Mouse (Mus musculus) frontal cortex, postnatal 14 days (tissue): ENCODE results near the gene 9530077C05Rik.
"Not testable (repeated sequence)": the region's sequence is repeated elsewhere in the genome, so short reads cannot be mapped to it uniquely, and the experiment has no call there.

ENCODE experiments used
- DNase-seq, 2 experiments: peaks; one replicate each; pipeline ENCODE4 v3.0.0; 2022; ENCODE audit warnings: low spot score in 2 of 2

9530077C05Rik gene

DNA sequence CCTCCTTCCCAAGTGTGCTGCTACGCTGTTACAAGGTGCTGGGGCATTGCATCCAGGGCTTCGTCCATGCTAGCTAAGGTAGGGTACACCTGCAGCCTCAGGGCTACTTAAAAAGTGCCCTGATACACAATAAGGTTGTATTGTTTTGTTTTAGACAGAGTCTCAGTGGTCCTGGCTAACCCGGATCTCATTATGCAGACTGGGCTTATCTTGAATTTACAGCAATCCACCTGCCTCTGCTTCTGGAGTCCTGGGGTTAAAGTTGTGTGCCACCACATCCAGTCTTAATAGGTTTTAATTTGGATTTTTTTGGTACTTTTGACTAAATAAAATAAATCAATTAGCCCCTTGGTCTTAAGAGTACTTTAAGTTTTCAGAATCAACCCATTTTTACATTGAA, 8.6 kb downstream of the 9530077C05Rik start:
- DNase-seq: no peak

DNA sequence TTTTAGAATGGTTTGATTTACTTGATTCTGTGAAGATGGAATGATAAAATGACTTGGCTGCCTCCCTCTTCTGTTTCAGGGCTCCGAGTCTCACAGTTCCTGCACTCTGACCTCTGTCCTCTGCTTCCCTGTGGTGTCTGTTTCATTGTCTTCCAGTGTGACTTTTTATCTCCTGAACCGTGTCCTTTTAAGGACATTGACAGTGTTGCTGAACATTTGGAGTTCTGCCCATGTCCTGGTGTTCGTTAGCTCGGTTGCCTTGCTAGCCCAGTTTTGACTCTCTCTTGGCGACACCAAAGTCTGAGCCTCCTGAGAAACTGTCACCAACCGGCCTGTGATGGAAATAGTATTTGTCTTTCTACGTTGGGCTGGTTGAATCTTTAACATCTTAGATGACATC, 9.2 kb downstream of the 9530077C05Rik start:
- no peak for DNase-seq

DNA sequence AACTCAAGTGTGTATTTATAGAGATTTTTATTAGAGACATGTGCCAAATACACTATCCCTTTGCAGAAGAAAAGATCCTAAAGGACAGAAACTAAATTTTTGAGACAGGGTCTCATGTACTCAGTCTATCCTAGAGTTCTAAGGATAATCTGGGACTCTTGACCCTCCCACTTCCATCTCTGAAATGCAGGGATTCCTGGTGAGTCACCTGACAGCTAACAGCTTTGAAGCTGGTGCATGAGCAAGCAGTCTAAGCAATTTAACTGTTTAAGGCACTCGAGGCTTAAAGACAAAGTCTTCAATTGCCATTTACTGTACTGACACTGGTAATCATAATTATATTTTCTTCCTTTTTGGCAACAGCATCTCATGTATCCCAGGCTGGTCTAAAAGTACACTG, 11.2 kb downstream of the 9530077C05Rik start:
- DNase-seq: no peak

DNA sequence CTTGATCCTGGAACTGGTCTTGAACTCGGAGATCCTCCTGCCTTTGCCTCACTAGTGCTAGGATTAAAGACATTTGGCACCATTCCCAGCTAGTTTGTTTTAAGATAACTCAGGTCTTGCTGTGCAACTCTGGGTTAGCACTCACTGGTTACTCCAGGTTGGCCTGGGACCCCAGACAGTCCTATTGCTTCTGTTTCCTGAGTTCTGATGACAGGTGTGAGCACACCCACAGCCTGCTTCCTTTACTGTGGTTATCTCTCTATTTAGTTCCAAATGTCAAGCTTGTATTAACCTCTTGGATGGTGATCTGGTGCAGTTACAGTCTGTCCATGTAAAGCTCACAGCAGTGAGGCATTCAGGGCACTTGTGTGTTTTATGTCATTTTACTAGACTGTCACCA, 12.2 kb downstream of the 9530077C05Rik start:
- DNase-seq: no peak

DNA sequence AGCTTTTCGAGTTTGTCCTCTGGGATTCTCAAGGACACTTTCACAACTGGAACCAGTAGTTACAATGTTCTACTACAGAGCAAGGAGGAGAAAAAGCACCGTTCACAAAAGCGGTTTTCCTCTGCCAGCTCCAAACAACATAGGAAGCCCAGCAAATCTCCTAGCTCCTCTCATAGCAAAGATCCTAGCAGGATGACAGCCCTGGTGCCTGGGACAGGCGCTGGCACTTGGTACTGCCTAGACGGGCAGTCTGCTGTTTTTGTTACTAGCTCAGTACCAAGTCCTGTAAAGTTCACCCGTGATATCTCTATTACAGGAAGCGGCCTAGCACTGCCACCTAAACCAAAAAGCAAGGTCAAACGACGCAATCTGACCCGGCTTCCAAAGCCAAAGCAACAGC, 12.9 kb downstream of the 9530077C05Rik start:
- DNase-seq: no peak

DNA sequence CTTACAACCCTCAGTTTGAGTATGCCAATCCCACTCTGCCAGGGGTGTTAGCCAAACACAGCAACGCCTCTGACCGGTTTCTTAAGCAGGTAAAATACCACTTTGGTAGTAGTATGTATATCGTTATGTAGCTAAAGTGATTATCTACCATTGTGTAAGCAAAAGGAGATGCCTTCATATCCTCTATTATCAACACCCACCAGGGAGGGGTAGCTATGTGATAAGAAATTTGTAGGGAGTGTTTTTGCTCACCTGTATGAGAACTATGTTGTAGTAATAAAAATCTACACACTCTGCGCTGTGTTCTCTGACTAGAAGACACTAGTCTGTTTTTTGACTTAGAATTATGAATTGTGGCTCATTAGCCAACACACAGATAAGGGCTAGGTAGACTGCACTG, 13.4 kb downstream of the 9530077C05Rik start:
- no peak for DNase-seq

DNA sequence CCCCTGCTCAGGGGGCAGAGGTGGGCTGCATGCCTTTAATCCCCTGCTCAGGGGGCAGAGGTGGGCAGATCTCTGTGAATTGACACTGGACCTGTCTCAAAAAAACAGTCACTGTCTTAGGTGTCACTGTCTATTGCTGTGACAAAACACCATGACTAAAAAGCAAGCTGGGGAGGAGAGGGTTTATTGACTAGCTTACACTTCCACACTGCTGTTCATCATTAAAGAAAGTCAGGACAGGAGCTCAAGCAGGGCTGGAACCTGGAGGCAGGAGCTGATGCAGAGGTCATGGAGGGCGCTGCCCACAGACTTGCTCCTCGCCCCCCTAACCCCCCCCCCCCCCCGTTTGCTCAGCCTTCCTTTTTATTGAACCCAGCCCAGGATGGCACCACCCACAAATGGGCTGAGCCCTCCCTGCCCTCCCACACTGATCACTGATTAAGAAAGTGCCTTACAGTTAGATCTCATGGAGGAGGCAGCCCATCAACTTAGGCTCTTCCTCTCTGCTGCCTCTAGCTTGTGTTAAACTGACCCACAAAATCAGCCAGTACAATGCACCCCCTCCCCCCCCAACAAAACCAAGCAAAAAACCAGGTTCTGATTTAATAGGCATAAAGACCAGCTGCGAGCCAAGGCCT, 16.8 kb downstream of the 9530077C05Rik start:
- DNase-seq: no peak

DNA sequence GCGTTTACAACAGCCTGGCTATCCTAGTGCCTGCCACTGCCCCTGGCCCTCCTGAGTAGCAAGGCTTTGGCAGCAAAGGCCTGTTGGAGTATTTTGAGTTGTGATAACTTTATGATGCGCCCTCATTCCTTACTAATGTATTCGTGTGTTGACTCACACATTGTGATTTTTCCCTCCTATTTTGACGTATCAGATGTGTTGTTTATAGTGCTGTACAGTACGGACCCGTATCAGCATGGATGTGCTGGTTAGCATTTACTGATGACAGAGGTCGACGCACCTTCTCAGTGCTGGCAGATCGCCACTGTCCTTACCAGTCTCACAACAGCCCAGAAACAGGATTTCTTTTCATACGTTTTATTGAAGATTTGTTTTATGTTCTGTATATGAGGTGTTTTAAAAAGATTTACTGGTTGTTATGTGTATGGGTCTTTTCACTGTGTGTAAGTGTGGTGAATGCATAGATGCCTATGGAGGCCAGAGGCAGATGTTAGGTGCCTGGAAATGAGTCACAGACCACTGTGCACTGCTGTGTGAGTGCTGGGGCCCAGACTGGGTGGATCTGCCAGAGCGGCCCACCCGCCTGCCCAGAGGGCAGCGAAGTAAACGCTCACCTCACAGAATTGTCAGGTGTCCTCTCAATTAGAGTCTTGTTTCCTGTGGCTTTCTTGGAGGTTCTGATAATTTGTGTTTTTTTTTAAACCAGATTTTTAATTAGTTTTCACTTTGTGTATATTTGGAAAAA, 17.5 kb downstream of the 9530077C05Rik start:
- no peak for DNase-seq

DNA sequence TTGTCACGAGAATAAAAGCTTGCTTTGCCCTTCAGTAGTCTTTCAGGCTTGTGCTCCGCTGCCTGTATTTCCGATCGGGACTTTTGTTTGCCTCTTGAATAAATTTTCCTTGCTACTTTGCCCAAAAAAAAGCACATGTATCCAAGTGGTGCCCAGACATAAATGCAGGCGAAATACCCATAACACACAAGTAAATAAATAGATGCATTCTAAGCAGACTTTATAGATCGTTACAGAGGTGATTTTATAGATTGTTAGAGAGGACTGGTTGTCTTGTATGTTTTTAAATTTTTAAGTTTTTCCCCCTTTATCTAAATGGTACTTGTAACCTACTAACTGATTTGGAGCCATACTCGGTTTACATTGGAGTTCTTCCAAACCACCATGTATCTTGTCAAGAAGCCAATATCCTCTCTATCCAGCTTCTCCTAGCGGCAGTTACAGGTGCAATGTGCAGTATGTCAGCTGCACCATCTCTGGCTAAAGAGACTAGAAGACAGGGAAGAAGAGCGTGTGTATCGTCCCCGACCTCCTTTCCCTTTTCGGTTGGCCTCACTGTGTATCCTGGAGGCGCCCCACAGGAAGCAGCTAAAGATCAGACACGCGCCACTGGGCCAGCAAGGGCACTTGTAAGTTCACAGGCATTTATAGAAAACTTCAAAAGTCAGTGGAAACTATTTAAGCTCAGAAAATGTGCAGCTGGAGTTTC, 18.4 kb downstream of the 9530077C05Rik start:
- DNase-seq: no peak

DNA sequence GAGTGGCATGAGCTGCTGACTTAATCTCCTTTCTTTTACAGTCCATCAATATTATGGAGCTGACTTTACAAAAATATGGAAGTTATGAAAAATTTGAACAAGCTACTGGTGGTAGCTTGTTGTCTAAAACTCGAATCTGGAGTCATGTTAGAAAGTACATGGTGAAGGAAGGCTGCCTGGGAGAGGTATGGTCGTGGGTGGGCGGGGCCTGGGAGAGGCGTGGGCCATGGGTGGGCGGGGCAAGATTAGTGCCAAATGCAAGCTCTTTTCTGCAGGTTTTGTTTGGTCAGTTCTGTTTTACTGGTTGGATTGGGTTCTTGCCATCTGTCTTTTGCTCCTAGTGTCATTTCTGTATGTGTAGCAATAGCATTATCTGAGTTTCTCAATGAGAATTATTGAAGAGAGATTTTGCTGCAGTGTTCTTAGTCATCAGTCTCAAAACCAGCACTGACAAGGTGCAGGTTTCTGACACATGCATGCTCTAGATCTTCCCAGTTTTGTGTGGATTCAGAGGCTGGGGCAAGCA, 19.1 kb downstream of the 9530077C05Rik start:
- DNase-seq: no peak

DNA sequence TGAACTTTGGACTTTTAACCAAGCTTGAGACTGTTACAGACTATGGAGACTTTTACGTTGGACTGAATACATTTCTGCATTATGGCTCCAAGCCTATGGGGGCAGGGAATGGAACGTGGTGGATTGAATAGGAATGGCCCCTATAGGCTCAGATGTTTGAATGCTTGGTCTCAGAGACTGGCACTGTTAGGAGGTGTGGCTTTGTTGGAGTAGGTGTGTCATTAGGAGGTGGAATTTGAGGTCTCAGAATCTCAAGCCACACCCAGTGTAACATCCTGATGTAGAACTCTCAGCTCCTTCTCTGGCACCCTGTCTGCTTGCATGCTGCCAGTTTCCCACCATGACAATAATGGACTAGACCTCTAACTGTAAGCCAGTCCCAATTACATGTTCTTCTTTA, 21.9 kb downstream of the 9530077C05Rik start:
- no peak for DNase-seq

DNA sequence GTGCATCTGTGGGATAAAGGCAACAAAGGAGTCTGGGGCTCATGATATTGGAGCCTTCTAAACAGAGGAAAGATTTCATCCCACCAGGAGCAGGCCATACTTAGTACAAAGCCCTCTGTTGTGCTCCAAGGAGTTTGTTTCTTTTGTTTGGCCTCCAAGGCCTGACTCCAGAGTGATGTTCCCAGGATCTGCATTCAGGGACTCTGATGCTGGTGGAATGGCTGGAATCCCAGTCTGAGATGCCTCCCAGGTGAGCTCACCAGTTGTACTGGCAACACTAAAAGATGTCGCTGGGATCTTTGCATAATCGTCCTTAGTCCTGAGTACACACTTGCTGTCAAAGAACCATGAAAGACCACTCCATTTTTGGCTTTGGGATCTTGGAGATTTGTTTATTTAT, 22.8 kb downstream of the 9530077C05Rik start:
- DNase-seq: no peak

DNA sequence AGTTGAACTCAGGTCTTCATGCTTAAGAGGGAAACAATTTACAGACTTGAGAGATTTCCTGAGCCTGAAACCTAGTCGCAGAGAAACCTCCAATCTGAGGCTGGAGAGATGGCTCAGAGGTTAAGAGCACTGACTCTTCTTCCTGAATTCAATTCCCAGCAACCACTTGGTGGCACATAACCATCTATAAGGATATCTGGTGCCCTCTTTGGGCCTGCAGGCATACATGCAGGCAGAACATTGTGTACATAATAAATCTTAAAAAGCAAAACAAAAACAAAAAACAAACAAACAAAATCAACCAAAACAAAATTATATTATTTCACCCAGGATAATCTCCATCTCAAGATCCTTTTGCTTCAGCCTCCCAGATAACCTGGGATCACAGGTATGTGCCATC, 27.5 kb downstream of the 9530077C05Rik start:
- DNase-seq: no peak

DNA sequence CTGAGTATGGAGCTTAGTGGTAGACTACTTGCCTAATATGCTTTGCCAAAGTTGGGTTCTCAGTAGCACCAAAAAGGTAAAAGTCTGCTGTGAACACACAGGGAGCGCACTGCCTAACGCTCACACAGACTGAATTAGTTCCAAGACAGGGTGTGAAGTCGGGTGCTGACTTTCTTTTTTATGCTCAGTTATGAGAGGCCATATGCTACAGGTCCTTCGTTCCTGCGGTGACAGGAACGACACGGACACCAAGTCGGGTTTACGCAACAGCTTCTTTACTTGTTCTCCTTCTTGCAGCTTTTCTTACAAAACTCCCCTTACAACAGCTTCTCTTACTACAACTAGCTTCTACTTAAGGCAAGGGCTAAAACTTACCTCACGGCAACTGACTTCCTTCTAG, 31.8 kb downstream of the 9530077C05Rik start:
- DNase-seq: no peak

DNA sequence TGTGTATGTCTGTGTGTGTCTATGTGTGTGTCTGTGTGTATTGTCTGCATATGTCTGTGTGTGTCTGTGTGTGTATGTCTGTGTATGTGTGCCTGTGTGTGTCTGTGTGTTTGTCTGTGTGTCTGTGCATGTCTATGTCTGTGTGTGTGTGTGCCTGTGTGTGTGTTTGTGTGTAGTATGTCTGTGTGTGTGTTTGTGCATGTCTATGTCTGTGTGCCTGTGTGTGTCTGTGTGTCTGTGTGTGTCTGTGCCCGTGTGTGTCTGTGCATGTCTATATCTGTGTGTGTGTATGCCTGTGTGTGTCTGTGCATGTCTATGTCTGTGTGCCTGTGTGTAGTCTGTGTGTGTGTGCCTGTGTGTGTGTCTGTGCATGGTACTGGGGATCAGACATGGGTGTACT, 33.8 kb downstream of the 9530077C05Rik start:
- no peak for DNase-seq

DNA sequence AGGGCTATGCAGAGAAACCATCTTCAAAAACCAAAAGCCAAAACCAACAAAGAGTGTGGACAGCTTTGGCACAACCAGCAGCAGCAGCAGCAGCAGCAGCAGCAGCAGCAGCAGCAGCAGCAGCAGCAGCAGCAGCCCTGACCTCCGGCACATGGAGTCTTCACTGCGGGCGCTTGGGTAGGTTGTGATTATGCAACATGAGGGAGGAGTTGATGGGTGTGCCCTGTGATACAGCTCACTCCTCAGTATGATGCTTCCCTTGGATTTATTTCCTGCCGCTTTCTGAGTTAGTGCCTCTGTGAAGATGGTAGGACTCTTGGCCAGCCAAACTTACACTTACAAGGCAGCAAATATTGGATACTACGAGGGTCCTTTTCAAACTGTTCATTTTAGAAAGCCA, 35.9 kb downstream of the 9530077C05Rik start:
- no peak for DNase-seq

DNA sequence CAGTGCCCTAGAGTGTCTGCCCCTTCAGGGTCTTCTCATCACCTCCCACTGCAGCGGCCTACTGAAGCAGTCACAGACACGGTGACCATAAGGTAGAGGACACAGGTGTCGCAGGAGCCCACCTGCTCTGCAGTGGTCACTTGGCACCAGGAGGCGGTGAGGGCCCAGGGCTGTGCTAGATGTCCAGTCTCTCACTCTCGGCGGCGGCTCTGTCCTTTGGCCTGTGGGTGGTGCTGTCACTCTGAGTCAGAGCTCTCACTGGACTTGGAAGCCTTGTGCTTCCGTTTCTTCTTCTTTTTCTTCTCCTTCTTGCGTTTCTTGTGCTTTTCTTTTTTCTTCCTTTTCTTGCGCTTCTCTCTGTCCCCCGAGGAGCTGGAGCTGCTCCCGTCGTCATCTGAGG, 37.1 kb downstream of the 9530077C05Rik start:
- no peak for DNase-seq

DNA sequence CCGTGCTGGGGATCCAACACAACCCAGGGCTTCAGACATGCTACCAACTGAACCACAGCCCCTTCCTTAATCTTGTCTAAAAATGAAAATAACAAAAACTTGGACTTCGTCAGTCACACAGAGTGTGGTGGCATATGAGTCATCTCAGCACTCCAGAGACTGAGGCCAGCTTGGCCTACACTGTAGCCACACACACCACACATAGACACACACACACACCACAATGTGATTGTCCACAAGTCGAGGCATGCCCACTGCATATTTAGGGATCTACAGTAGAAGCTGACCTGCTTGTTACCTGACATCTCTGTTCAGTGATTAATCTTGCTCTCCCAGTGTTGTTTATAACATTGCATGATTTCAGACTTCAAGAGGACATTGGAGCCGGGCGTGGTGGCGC, 37.9 kb downstream of the 9530077C05Rik start:
- no peak for DNase-seq

DNA sequence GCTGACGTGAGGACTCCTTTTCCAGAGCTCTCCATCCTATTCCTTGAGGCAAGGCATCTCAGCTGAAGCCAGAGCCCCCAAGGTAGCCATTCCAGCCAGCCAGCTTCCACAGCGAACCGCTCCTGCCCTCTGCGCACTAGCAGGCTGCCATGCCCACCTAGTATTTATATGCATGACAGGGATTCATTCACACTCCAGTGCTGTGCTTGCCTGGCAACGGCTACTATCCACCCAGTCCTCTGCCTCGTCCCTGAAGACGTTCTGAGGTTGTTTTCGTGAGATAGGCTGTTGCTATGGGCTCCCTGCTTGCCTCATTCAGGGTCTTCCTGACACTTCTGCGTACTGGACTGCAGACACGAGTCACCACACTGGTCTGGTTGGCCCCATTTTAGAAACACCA, 41.4 kb downstream of the 9530077C05Rik start:
- DNase-seq: no peak

DNA sequence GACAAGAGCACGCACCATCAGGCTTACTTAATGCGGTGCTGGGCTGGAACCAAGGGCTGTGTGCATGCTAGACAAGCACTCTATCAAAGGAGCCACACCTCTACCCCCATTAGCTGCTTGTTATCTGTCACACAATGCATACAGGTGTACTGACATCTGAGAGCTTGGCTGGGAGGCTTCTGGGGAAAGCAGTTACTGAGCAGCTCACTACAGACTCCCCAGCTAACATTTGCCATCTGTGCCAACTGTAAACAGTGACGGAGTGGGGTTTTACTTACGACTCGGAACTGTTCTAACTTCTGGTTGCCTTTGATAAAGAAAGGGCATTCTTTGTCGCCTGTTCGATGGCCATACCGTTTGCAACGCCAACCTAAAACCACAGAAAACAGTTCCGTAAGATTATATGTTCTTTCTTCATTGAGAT, 42.2 kb downstream of the 9530077C05Rik start:
- no peak for DNase-seq

DNA sequence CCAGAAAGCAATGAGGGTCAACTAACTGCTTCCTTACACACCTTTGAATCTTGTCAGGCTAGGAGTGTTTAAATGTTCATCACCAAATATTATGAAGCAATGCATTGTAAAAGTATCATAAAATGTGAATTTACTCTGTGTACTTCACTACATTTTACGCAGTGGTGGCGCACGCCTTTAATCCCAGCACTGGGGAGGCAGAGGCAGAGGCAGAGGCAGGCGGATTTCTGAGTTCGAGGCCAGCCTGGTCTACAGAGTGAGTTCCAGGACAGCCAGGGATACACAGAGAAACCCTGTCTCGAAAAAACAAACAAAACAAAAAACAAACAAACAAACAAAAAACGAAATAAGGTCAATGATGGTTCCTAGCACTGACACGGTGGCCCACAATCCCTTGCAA, 42.7 kb downstream of the 9530077C05Rik start, which contains the start of gene Gm17545:
Gene Gm17545 (plus strand): TSS at position 301 of the 400 bp plus-strand sequence.
- not testable (repeated sequence) for DNase-seq

DNA sequence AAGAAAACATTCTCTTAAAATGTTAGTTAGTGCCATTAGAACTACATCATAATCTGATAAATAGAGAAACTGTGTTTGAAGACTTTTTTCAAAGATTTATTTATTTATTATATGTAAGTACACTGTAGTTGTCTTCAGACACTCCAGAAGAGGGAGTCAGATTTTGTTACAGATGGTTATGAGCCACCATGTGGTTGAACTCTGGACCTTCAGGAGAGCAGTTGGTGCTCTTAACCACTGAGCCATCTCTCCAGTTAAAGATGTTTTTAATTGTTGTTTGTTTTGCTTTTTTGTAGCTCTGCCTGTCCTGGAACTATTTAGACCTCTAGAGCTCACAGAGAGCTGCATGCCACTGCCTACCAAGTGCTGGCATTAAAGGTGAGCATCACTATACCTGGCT, 43.7 kb downstream of the 9530077C05Rik start:
- DNase-seq: no peak
